ENCODE assay signal across 22 mouse cellular contexts in the genomic region with DNA sequence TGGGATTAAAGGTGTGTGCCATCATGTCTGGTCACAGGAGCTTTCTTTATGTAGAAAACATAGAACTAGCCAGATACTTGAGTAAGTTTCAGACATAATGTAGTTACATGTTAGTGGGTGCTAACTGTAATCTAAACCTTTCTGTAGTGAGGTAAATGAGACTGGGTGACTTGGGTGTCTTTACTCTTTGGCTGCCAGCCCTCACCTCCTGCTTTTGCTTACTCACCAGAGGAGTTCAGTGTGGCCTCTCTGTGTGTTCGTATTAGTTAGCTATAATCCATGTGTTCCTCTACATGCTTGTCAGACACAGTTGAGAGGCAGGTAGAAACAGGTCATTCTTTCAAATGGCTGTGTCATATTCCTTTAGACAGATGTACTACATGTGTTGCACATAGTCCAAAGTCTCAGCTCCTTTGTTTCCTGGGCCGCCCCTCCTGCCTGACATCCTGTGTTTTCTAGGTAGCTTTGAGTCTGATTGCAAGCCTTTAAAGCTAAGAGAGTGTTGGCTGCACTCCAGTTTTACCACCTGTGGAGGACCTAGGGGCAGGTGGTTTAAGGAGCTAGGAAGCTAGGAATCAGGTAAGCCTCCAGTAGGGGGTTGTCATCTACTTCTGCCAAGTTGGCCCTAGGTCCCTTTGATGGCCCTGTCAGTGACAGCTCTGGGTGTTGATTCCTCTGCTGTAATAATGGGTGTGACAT. TPM values are rescaled to one million over a fixed set of nuclear protein-coding genes. Genes with fewer than 3 reads are reported as not detected.
DNase-seq lines count a peak whose midpoint lies in the region; ATAC-seq and TF ChIP-seq lines count a peak whose summit lies in the region.
"Had no signal": no experiment of that assay in that cellular context is flagged by ENCODE, and none has a peak within 500 bp of the region (broad histone marks: within the 10 kb centered on the region; RNA-seq: fewer than 3 reads in every experiment).

No protein-coding gene starts in this region.

- peaks cover 6% of the 10 kb centered on the region; the same call in 1 of the 2 replicates for H3K9me3 ChIP-seq in heart, embryonic 16.5 days (replicated peaks; ENCODE audit: control insufficient read depth, low read length)
- H3K9me3 ChIP-seq in lung, postnatal 0 days (ENCODE audit: low read length) = no peaks in the 10 kb centered on the region
- H3K9me3 ChIP-seq in intestine, postnatal 0 days (ENCODE audit: control insufficient read depth) = no peaks in the 10 kb centered on the region
- 0 out of 2 replicates have a peak, but pooled peaks cover 2% of the 10 kb centered on the region for H3K9me3 ChIP-seq in stomach, postnatal 0 days (ENCODE audit: control insufficient read depth, low read length)
- H3K9me3 ChIP-seq: limb, embryonic 15.5 days; midbrain, embryonic 15.5 days; neural tube, embryonic 12.5 days had no signal

- no peak for TF ChIP-seq EP300 in lung, postnatal 0 days (IDR thresholded peaks at IDR 0.05)
- TF ChIP-seq EP300 in stomach, postnatal 0 days (optimal IDR thresholded peaks at IDR 0.05) = no peak

- H3K9ac ChIP-seq in heart, embryonic 16.5 days (ENCODE audit: low read length) = no peak overlapping the region
- H3K9ac ChIP-seq in lung, postnatal 0 days (replicated peaks; ENCODE audit: low read depth) = no peak overlapping the region
- H3K9ac ChIP-seq in intestine, postnatal 0 days (ENCODE audit: low read depth, low read length) = no peak overlapping the region
- H3K9ac ChIP-seq in stomach, postnatal 0 days (ENCODE audit: low read length) = no peak overlapping the region
- H3K9ac ChIP-seq: limb, embryonic 15.5 days; midbrain, embryonic 15.5 days; neural tube, embryonic 12.5 days had no signal

- TF ChIP-seq CTCF in lung, postnatal 0 days (IDR thresholded peaks at IDR 0.05) = no peak
- peak; percentile 30; the same call in 1 of the 2 replicates for TF ChIP-seq CTCF in intestine, postnatal 0 days (IDR thresholded peaks at IDR 0.05; ENCODE audit: low read depth)
- TF ChIP-seq CTCF in stomach, postnatal 0 days (IDR thresholded peaks at IDR 0.05; ENCODE audit: low read depth) = no peak

- no peak overlapping the region for H3K4me3 ChIP-seq in heart, embryonic 16.5 days (ENCODE audit: low read length)
- no peak overlapping the region for H3K4me3 ChIP-seq in lung, postnatal 0 days (ENCODE audit: low read depth, low read length)
- no peak overlapping the region for H3K4me3 ChIP-seq in intestine, postnatal 0 days (ENCODE audit: low read depth, low read length)
- H3K4me3 ChIP-seq in stomach, postnatal 0 days (ENCODE audit: low read depth, low read length) = no peak overlapping the region
- H3K4me3 ChIP-seq: layer of hippocampus, adult 2 months; limb, embryonic 15.5 days; midbrain, embryonic 15.5 days; neural tube, embryonic 12.5 days had no signal

- no peak overlapping the region for H3K27ac ChIP-seq in heart, embryonic 16.5 days (ENCODE audit: low read length)
- H3K27ac ChIP-seq in lung, postnatal 0 days (ENCODE audit: low read length) = no peak overlapping the region
- peak overlapping the region; percentile 57 for H3K27ac ChIP-seq in intestine, postnatal 0 days (ENCODE audit: low read depth, low read length)
- H3K27ac ChIP-seq in stomach, postnatal 0 days (replicated peaks) = no peak overlapping the region; the same call in 1 of the 2 replicates
- H3K27ac ChIP-seq: layer of hippocampus, adult 2 months; limb, embryonic 15.5 days; midbrain, embryonic 15.5 days; neural tube, embryonic 12.5 days had no signal

- no peak overlapping the region for H3K4me2 ChIP-seq in heart, embryonic 16.5 days (ENCODE audit: low read depth, low read length)
- no peak overlapping the region for H3K4me2 ChIP-seq in lung, postnatal 0 days (replicated peaks; ENCODE audit: low read depth, low read length)
- H3K4me2 ChIP-seq in intestine, postnatal 0 days (replicated peaks; ENCODE audit: low read depth) = no peak overlapping the region
- no peak overlapping the region for H3K4me2 ChIP-seq in stomach, postnatal 0 days (replicated peaks; ENCODE audit: low read depth)
- H3K4me2 ChIP-seq: limb, embryonic 15.5 days; midbrain, embryonic 15.5 days; neural tube, embryonic 12.5 days had no signal

- ATAC-seq in heart, embryonic 16.5 days (replicated peaks; ENCODE audit: extremely low read depth, insufficient read depth, low FRiP score) = peak; percentile 37; the same call in 1 of the 2 replicates
- 0 out of 2 replicates have a peak, but pooled peaks have one; percentile 19 for ATAC-seq in lung, postnatal 0 days
- peak; percentile 94 for ATAC-seq in intestine, postnatal 0 days
- peak; percentile 91 for ATAC-seq in stomach, postnatal 0 days (ENCODE audit: low FRiP score, low TSS enrichment)

- WGBS in heart, embryonic 16.5 days = 81% methylated on average over 2 of the region's 2 CpGs
- WGBS in lung, postnatal 0 days = 53% methylated on average over 2 of the region's 2 CpGs
- WGBS in intestine, postnatal 0 days = 30% methylated on average over 2 of the region's 2 CpGs
- 49% methylated on average over 2 of the region's 2 CpGs for WGBS in stomach, postnatal 0 days

- peaks cover 6% of the 10 kb centered on the region; the same call in 1 of the 2 replicates for H3K36me3 ChIP-seq in heart, embryonic 16.5 days (ENCODE audit: control insufficient read depth, insufficient read depth)
- no peaks in the 10 kb centered on the region for H3K36me3 ChIP-seq in lung, postnatal 0 days (ENCODE audit: insufficient read depth, low read length)
- H3K36me3 ChIP-seq in intestine, postnatal 0 days (ENCODE audit: control insufficient read depth, insufficient read depth) = no peaks in the 10 kb centered on the region
- H3K36me3 ChIP-seq in stomach, postnatal 0 days (ENCODE audit: control insufficient read depth, insufficient read depth, low read length) = no peaks in the 10 kb centered on the region
- H3K36me3 ChIP-seq: midbrain, embryonic 15.5 days had no signal

- peaks cover 8% of the 10 kb centered on the region for H3K4me1 ChIP-seq in heart, embryonic 16.5 days (ENCODE audit: control insufficient read depth, insufficient read depth, low read length)
- H3K4me1 ChIP-seq in lung, postnatal 0 days (ENCODE audit: insufficient read depth, low read depth, low read length) = no peaks in the 10 kb centered on the region
- peaks cover 6% of the 10 kb centered on the region; the same call in 1 of the 2 replicates for H3K4me1 ChIP-seq in intestine, postnatal 0 days (replicated peaks; ENCODE audit: control insufficient read depth, insufficient read depth, low read length)
- 0 out of 2 replicates have a peak, but pooled peaks cover 2% of the 10 kb centered on the region for H3K4me1 ChIP-seq in stomach, postnatal 0 days (replicated peaks; ENCODE audit: control insufficient read depth, insufficient read depth)
- H3K4me1 ChIP-seq: midbrain, embryonic 15.5 days; neural tube, embryonic 12.5 days had no signal

- intact Hi-C loops in heart, postnatal 14 days (cut with DNase I) = no loop called here

- no peaks in the 10 kb centered on the region for H3K27me3 ChIP-seq in heart, embryonic 16.5 days (ENCODE audit: control insufficient read depth, insufficient read depth, low read length)
- no peaks in the 10 kb centered on the region for H3K27me3 ChIP-seq in lung, postnatal 0 days (replicated peaks; ENCODE audit: insufficient read depth, low read length)
- H3K27me3 ChIP-seq in intestine, postnatal 0 days (replicated peaks; ENCODE audit: control insufficient read depth, insufficient read depth, low read length) = no peaks in the 10 kb centered on the region
- H3K27me3 ChIP-seq in stomach, postnatal 0 days (ENCODE audit: control insufficient read depth, insufficient read depth, low read length) = no peaks in the 10 kb centered on the region
- H3K27me3 ChIP-seq: CH12.LX; limb, embryonic 15.5 days; midbrain, embryonic 15.5 days; neural tube, embryonic 12.5 days had no signal

- DNase-seq in heart, postnatal 14 days = no peak
- DNase-seq in lung, postnatal 0 days (ENCODE audit: low spot score) = peak; percentile 21
- no peak for DNase-seq in lung, adult 18-20 months
- peak; percentile 77 for DNase-seq in stomach, postnatal 0 days (ENCODE audit: low spot score)
- no peak for DNase-seq in embryo, embryonic 9.5 days (ENCODE audit: extremely low spot score)
- DNase-seq: adrenal gland, postnatal 14 days; heart, adult 18-20 months; right cerebral cortex, postnatal 25 days; thymus, postnatal 14 days had no signal

RNA-seq across cellular contexts. Expression of gene Vapb, which starts 11.8 kb away (rescaled TPM):
- polyA plus RNA-seq in heart, embryonic 16.5 days (2015; fragmentation: Nextera tagmentation; extraction: Ambion mirVana) = 13.3 and 20.7 TPM in 2 replicates
- total RNA-seq in heart, postnatal 14 days (2021) = 100 to 1,000 TPM in 1 of 2 experiments, 10 to 100 TPM in 1; 94.2 to 109 TPM
- polyA plus RNA-seq in lung, postnatal 0 days (2015; fragmentation: Nextera tagmentation; extraction: Ambion mirVana) = 12.4 and 12.9 TPM in 2 replicates
- 13.5 and 14.9 TPM in 2 replicates for polyA plus RNA-seq in intestine, postnatal 0 days (2015; fragmentation: Nextera tagmentation; extraction: Ambion mirVana)
- 11.1 and 13.1 TPM in 2 replicates for polyA plus RNA-seq in stomach, postnatal 0 days (2015; fragmentation: Nextera tagmentation; extraction: Ambion mirVana)

RNA-seq across cellular contexts. Expression of gene 1700010B08Rik, which starts 29.9 kb away (rescaled TPM):
- not detected in 2 replicates for polyA plus RNA-seq in heart, embryonic 16.5 days (2015; fragmentation: Nextera tagmentation; extraction: Ambion mirVana)
- total RNA-seq in heart, postnatal 14 days (2021) = not detected
- 0.13 TPM in 1 of 2 replicates, not detected in the other for polyA plus RNA-seq in lung, postnatal 0 days (2015; fragmentation: Nextera tagmentation; extraction: Ambion mirVana)
- not detected in 2 replicates for polyA plus RNA-seq in intestine, postnatal 0 days (2015; fragmentation: Nextera tagmentation; extraction: Ambion mirVana)
- not detected in 2 replicates for polyA plus RNA-seq in stomach, postnatal 0 days (2015; fragmentation: Nextera tagmentation; extraction: Ambion mirVana)
- total RNA-seq: adrenal gland, postnatal 14 days; CH12.LX; heart, adult 18-20 months; layer of hippocampus, adult 2 months; megakaryocyte, adult 5-6 weeks had no signal
- polyA plus RNA-seq: cortical plate, adult 2 months; forebrain, embryonic 14.5 days; heart, postnatal 0 days; hindbrain, embryonic 16.5 days; kidney, embryonic 14.5 days; limb, embryonic 15.5 days; neural tube, embryonic 12.5 days had no signal

Comparison
In these comparisons a context has a peak if more than half of its experiments do, and no peak if none do; other contexts are left out.
1. DNase-seq: peak in lung, postnatal 0 days (single experiment) and stomach, postnatal 0 days (single experiment); none in heart, postnatal 14 days (0 of 2), lung, adult 18-20 months (0 of 2) and embryo, embryonic 9.5 days (single experiment).
2. ATAC-seq: peak in every context shown above with its lines; median percentile 94 in intestine, postnatal 0 days; 91 in stomach, postnatal 0 days; 37 in heart, embryonic 16.5 days; 19 in lung, postnatal 0 days.